Mouse (Mus musculus) stomach, embryonic 14.5 days (tissue): ENCODE measurements at regions not wholly inside any gene's neighbourhood (a gene's known extent, or its start where the extent isn't known, plus 50 kb on each side); places are given as distances from the start of the nearest gene placed in this dataset.

Experiments
- ATAC-seq: fragments of 200-750 bp; cut with Nextera tagmentation; 2 replicates; pipeline ENCODE4 v1.8.0; 2017; ENCODE audit warnings: low read depth, moderate TSS enrichment; ENCODE audit not compliant: insufficient number of reproducible peaks, insufficient read depth, low FRiP score
- H3K27ac ChIP-seq: fragments of 300-500 bp; sonication (generic); 2 replicates; pipeline ENCODE4 v1.5.1; 2014; ENCODE audit warnings: mild to moderate bottlenecking, low read length, moderate library complexity, mixed read lengths
- H3K27me3 ChIP-seq: fragments of 300-500 bp; sonication (generic); 2 replicates; pipeline ENCODE4 v1.6.1; 2014; ENCODE audit warnings: low read length, control low read depth, mixed read lengths; ENCODE audit not compliant: control insufficient read depth, insufficient read depth
- H3K36me3 ChIP-seq: fragments of 300-500 bp; sonication (generic); 2 replicates; pipeline ENCODE4 v1.6.1; 2014; ENCODE audit warnings: mild to moderate bottlenecking, control low read depth, low read length, moderate library complexity, mixed read lengths; ENCODE audit not compliant: control insufficient read depth, insufficient read depth
- H3K4me1 ChIP-seq: fragments of 300-500 bp; sonication (generic); 2 replicates; pipeline ENCODE4 v1.6.1; 2014; ENCODE audit warnings: low read length, control low read depth, mixed read lengths; ENCODE audit not compliant: control insufficient read depth, insufficient read depth
- H3K4me2 ChIP-seq: fragments of 300-500 bp; sonication (generic); replicated peaks from 2 replicates; pipeline ENCODE4 v1.6.1; 2014; ENCODE audit warnings: low read depth, low read length, control low read depth
- H3K4me3 ChIP-seq: fragments of 300-500 bp; sonication (generic); 2 replicates; pipeline ENCODE4 v1.5.1; 2014; ENCODE audit warnings: low read depth, low read length, control low read depth
- H3K9ac ChIP-seq: fragments of 300-500 bp; sonication (generic); replicated peaks from 2 replicates; pipeline ENCODE4 v1.6.1; 2014; ENCODE audit warnings: low read depth, mild to moderate bottlenecking, control low read depth, low read length, moderate library complexity, mixed read lengths
- H3K9me3 ChIP-seq: fragments of 300-500 bp; sonication (generic); 2 replicates; pipeline ENCODE4 v1.6.1; 2016; ENCODE audit warnings: low read depth, low read length, control low read depth; ENCODE audit not compliant: control insufficient read depth
- WGBS: fragments of 180-500 bp; shearing (Covaris S2); extraction: QIAGEN DNeasy Blood & Tissue Kit; methylation state at CpG from one replicate; pipeline ENCODE4 v1.1.7; 2014; 5-methylcytosine and 5-hydroxymethylcytosine counted together

DNA sequence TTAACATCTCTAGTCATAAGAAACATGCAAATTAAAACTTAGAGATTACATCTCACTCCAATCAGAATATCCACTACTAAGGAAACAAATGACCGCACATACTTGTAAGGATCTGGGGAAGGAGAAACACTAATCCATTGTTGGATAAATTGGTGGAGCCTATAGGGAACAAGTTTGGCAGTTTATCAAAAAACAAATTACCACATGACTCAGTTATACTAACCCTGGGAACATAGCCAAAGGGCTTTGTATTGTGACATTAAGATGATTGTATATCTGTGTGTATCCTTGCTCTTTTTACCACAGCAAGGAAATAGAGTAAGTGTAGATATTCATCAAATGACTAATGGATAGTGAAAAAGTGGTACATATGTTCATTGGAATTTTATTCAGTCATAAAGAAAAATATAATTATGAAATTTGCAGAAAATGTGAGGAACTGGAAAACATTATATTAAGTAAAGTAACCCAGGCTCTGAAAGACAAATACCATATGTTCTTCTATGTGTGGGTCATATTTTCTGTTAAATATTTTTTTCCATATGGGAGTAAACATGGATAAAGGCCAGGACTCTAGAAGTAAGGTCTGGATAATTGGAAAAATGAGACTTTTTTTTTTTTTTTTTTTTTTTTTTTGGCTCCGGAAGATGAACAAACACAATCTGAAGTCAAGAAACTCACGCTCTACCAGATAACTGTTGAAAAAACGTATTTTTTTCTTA lies 430.6 kb downstream of the Dmac1 start:
- H3K4me1 ChIP-seq: no peaks in the 10 kb centered on the region
- WGBS: 60% methylated on average over 4 of the region's 4 CpGs
- H3K9me3 ChIP-seq: no peaks in the 10 kb centered on the region
- H3K27ac ChIP-seq: no peak overlapping the region
- H3K9ac ChIP-seq: no peak overlapping the region
- peak; percentile 78; the same call in 1 of the 2 replicates for ATAC-seq
- no peaks in the 10 kb centered on the region for H3K36me3 ChIP-seq
- no peaks in the 10 kb centered on the region for H3K27me3 ChIP-seq
- no peak overlapping the region for H3K4me3 ChIP-seq
- no peak overlapping the region for H3K4me2 ChIP-seq

DNA sequence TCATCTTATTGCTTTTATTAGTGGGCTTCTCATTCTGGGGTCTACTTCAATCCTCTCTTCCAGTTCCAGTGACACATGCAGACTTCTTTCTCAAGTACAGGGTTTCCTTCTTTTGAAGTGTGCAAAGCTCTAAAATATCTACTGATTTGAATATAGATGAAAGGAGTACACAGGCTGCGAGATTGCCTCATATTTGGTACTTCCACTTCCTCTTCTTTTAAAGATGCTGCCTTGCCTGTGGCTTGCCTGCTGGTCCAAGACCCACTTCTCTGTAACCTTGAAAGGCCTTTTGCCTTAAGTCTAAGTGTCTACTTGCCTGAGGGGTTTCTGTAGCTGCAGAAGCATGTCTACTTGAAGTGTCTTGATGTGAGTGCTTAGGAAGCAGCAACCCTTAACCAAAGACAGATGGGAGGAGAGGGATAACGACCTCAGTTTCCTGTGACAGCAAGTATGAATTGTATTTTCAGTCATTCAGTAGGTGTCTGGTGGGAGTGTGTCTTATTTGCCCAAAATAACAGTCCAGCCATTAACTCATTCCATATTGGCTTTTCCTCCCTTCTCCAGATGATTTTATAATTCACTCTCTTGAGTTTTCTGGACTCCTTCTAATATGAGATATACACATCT lies 479.8 kb downstream of the Dmac1 start:
- H3K9me3 ChIP-seq: no peaks in the 10 kb centered on the region
- no peaks in the 10 kb centered on the region for H3K27me3 ChIP-seq
- no peak overlapping the region for H3K27ac ChIP-seq
- WGBS: 54% methylated on average over 2 of the region's 2 CpGs
- H3K9ac ChIP-seq: no peak overlapping the region
- ATAC-seq: no peak
- no peaks in the 10 kb centered on the region for H3K36me3 ChIP-seq
- no peak overlapping the region for H3K4me2 ChIP-seq
- no peak overlapping the region for H3K4me3 ChIP-seq
- H3K4me1 ChIP-seq: no peaks in the 10 kb centered on the region

DNA sequence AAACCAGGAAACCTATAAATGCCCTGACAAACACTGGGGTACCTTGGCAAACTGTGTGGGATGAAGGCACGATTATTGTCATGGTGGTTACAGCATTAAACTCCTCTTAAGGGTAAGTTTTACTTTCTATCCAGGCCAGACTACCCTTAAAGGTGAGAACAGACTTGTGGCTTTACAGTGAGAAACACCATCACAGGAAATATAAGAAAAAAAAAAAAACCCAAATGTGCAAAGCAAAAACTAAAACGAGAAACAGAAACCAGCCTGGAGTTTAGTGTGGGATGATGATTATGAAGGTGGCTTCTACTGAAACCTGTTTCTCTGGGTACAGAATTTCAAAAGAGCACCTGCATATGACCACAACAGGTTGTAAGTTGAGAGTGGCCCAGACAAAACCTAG lies 480.6 kb downstream of the Dmac1 start:
- 75% methylated on average over 2 of the region's 2 CpGs for WGBS

DNA sequence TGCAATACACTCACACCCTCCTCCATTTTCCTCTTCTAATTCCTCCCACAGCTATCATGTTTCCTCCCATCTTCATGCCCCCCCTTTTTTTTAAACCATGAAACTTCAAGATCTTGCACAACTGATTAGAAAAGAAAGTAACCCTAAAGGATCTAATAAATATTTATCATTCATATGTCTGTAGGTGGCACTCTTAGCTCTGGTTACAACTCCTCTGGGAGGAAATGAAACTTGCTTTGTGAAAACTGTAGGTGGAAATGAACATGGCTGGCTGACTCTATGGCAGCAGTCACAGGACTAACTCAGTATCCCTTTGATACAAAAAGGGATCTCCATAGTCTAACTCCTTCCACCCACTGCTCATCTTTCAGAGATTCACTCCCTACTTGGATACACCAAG lies 481.4 kb downstream of the Dmac1 start:
- Histone ChIP-seq H3K4me1 (no peaks in the 10 kb centered on the region), H3K27me3 (no peaks in the 10 kb centered on the region), H3K9ac (no peak overlapping the region), H3K4me3 (no peak overlapping the region), H3K27ac (no peak overlapping the region), H3K4me2 (no peak overlapping the region), H3K9me3 (no peaks in the 10 kb centered on the region), H3K36me3 (no peaks in the 10 kb centered on the region)
- ATAC-seq: no peak

More for the DNA sequence above, 480.6 kb downstream of the Dmac1 start:
- no peak overlapping the region for H3K4me3 ChIP-seq
- no peaks in the 10 kb centered on the region for H3K9me3 ChIP-seq
- H3K27me3 ChIP-seq: no peaks in the 10 kb centered on the region
- no peaks in the 10 kb centered on the region for H3K4me1 ChIP-seq
- no peak overlapping the region for H3K27ac ChIP-seq
- H3K36me3 ChIP-seq: no peaks in the 10 kb centered on the region
- H3K9ac ChIP-seq: no peak overlapping the region
- ATAC-seq: no peak
- no peak overlapping the region for H3K4me2 ChIP-seq

DNA sequence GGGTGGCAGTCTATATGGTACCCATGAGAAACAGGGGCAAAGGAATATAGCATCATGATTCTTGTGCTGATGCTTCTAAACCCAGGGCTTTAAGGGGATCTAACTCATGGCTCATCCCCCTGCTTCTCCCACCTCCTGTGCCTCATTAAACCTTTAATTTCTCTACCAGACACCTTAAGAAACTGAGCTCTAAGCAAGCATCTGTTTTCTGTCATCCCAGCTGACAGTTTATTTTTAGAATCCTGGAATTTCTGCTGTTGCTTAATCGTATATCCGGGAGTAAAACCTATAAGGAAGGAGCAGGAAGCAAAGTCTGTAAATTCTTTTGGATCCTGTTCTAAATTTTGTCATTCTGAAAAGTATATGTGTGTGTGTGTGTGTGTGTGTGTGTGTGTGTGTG lies 505.7 kb downstream of the Kdm4c start:
- Histone ChIP-seq H3K36me3 (no peaks in the 10 kb centered on the region), H3K27me3 (no peaks in the 10 kb centered on the region), H3K27ac (no peak overlapping the region), H3K4me1 (0 out of 2 replicates have a peak, but pooled peaks cover 4% of the 10 kb centered on the region), H3K9ac (no peak overlapping the region), H3K4me3 (no peak overlapping the region), H3K4me2 (no peak overlapping the region), H3K9me3 (no peaks in the 10 kb centered on the region)
- ATAC-seq: no peak
- 22% methylated on average over 2 of the region's 2 CpGs for WGBS

DNA sequence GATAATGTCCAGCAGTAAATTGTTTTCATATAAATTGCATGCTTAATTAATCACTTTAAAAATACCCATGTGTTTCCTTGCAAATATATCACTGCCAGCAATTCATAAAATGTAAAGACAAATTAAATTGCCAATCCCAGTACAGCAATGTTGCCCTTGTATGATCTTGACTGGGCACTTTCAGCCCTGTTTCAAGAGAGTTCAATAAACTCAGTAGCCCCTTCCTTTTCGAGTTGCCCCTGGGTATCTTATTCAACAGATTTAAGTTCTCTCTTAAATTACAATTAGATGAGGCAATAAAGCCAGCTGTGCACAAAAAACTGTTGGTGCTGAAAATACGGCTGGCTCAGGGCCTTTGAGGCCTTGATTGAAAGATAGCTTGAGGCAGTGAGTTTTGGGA lies 497.3 kb downstream of the Kdm4c start:
- ATAC-seq: no peak
- Histone ChIP-seq H3K9me3 (no peaks in the 10 kb centered on the region), H3K27me3 (no peaks in the 10 kb centered on the region), H3K27ac (no peak overlapping the region), H3K36me3 (no peaks in the 10 kb centered on the region), H3K9ac (no peak overlapping the region), H3K4me2 (no peak overlapping the region), H3K4me1 (no peaks in the 10 kb centered on the region), H3K4me3 (no peak overlapping the region)
- WGBS: 67% methylated on average over 2 of the region's 2 CpGs
